Mouse (Mus musculus): ENCODE measurements at regions not wholly inside any gene's neighbourhood (a gene's known extent, or its start where the extent isn't known, plus 50 kb on each side); places are given as distances from the start of the nearest gene placed in this dataset.

GRCm38 (mm10) chr7:69949647-69950121 is 416.9 kb downstream of the Nr2f2 start:
- Histone ChIP-seq H3K27me3 (replicated peaks; ENCODE audit: control insufficient read depth, insufficient read depth, low read length) (no peaks in the 10 kb centered on the region), H3K9ac (ENCODE audit: low read depth, low read length) (no peak overlapping the region), H3K27ac (ENCODE audit: low read depth, low read length) (no peak overlapping the region), H3K4me1 (replicated peaks; ENCODE audit: control insufficient read depth, insufficient read depth, low read length) (no peaks in the 10 kb centered on the region), H3K36me3 (ENCODE audit: control insufficient read depth, insufficient read depth, low read length) (no peaks in the 10 kb centered on the region), H3K9me3 (ENCODE audit: control insufficient read depth, low read length) (no peaks in the 10 kb centered on the region), H3K4me3 (ENCODE audit: low read depth, low read length) (no peak overlapping the region), H3K4me2 (no peak overlapping the region)
- no peak for DNase-seq (ENCODE audit: low spot score)
- no peak for ATAC-seq (replicated peaks; ENCODE audit: low FRiP score)
- WGBS: 72% methylated on average over 10 of the region's 10 CpGs

DNA sequence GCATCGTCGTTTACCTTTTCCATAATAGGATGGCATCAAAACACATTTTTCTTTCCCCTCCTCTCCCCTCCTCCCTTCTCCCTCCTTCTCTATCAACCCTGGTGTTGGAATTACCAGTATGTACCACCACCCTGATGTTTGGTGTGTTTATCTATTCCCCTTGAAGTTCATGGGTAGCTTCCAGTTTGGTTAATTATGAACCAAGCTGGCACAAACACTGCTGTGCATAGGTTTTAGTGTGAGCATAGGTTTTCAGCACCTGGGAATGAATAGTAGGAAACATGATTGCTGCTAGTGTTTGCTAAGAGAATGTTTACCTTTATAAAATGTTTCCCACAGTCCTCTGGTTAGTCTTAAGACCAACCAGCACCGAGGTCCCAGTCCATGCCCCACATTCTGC is 420.1 kb downstream of the Nr2f2 start:
- Histone ChIP-seq H3K9ac (ENCODE audit: low read depth, low read length) (no peak overlapping the region), H3K9me3 (ENCODE audit: control insufficient read depth, low read length) (no peaks in the 10 kb centered on the region), H3K4me2 (no peak overlapping the region), H3K27me3 (replicated peaks; ENCODE audit: control insufficient read depth, insufficient read depth, low read length) (no peaks in the 10 kb centered on the region), H3K4me1 (replicated peaks; ENCODE audit: control insufficient read depth, insufficient read depth, low read length) (no peaks in the 10 kb centered on the region), H3K36me3 (ENCODE audit: control insufficient read depth, insufficient read depth, low read length) (no peaks in the 10 kb centered on the region), H3K4me3 (ENCODE audit: low read depth, low read length) (no peak overlapping the region), H3K27ac (ENCODE audit: low read depth, low read length) (no peak overlapping the region)
- DNase-seq (ENCODE audit: low spot score): no peak
- ATAC-seq (replicated peaks; ENCODE audit: low FRiP score): no peak
- 66% methylated on average over 3 of the region's 3 CpGs for WGBS

GRCm38 (mm10) chr7:69941881-69942280 is 424.7 kb downstream of the Nr2f2 start:
- DNase-seq (ENCODE audit: low spot score) (no peak), ATAC-seq (replicated peaks; ENCODE audit: low FRiP score) (no peak)
- 84% methylated on average over 6 of the region's 6 CpGs for WGBS
- H3K4me1 ChIP-seq (replicated peaks; ENCODE audit: control insufficient read depth, insufficient read depth, low read length): no peaks in the 10 kb centered on the region
- no peak overlapping the region for H3K4me2 ChIP-seq
- no peak overlapping the region for H3K9ac ChIP-seq (ENCODE audit: low read depth, low read length)
- H3K27ac ChIP-seq (ENCODE audit: low read depth, low read length): no peak overlapping the region
- no peaks in the 10 kb centered on the region for H3K9me3 ChIP-seq (ENCODE audit: control insufficient read depth, low read length)
- no peaks in the 10 kb centered on the region for H3K27me3 ChIP-seq (replicated peaks; ENCODE audit: control insufficient read depth, insufficient read depth, low read length)
- no peak overlapping the region for H3K4me3 ChIP-seq (ENCODE audit: low read depth, low read length)
- H3K36me3 ChIP-seq (ENCODE audit: control insufficient read depth, insufficient read depth, low read length): no peaks in the 10 kb centered on the region

DNA sequence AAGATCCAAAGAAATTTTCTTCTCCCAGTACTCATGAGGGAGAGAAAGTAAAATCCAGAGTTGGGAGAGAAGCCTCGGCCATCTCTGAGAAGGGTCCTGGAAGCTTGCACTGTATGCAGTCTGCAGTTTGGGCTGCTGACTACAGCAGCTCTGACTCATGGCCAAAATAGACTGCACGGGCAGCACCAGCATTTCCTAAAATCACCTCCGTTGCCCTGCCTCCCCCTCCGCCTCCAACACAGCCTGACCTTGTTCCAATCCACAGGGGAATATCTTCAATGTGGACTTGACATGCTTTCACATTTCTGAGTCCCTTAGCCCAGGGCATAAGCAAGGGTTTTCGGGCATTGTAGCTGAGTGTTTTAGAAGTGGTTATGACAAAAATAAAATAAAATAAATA is 441.3 kb downstream of the Nr2f2 start:
- Histone ChIP-seq H3K9me3 (ENCODE audit: control insufficient read depth, low read length) (no peaks in the 10 kb centered on the region), H3K9ac (ENCODE audit: low read depth, low read length) (no peak overlapping the region), H3K4me3 (ENCODE audit: low read depth, low read length) (no peak overlapping the region), H3K4me1 (replicated peaks; ENCODE audit: control insufficient read depth, insufficient read depth, low read length) (no peaks in the 10 kb centered on the region), H3K27me3 (replicated peaks; ENCODE audit: control insufficient read depth, insufficient read depth, low read length) (no peaks in the 10 kb centered on the region), H3K27ac (ENCODE audit: low read depth, low read length) (no peak overlapping the region), H3K36me3 (ENCODE audit: control insufficient read depth, insufficient read depth, low read length) (no peaks in the 10 kb centered on the region), H3K4me2 (no peak overlapping the region)
- ATAC-seq (replicated peaks; ENCODE audit: low FRiP score) (no peak), DNase-seq (ENCODE audit: low spot score) (no peak)
- WGBS: 93% methylated on average over 5 of the region's 5 CpGs

DNA sequence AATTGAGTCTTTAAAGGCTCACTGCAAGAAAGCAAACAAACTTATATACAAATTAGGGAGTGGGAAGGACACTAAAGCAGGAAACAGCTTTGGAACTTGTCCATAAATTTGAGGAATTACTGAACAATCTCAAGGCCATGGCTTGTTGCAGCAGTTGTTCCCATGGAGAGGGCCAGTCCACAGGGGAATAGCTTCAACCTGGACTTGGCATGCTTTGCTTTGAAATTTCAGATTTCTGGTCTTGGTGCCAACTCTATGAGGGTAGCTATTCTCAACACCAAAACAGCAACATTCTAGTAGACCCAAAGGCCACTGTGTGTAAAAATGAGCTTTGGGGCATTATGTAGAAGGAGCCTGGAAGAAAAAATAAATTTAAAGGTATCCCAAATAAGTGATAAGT is 442.0 kb downstream of the Nr2f2 start:
- Histone ChIP-seq H3K36me3 (ENCODE audit: control insufficient read depth, insufficient read depth, low read length) (no peaks in the 10 kb centered on the region), H3K9me3 (ENCODE audit: control insufficient read depth, low read length) (no peaks in the 10 kb centered on the region), H3K27me3 (replicated peaks; ENCODE audit: control insufficient read depth, insufficient read depth, low read length) (no peaks in the 10 kb centered on the region), H3K4me1 (replicated peaks; ENCODE audit: control insufficient read depth, insufficient read depth, low read length) (no peaks in the 10 kb centered on the region), H3K27ac (ENCODE audit: low read depth, low read length) (no peak overlapping the region), H3K9ac (ENCODE audit: low read depth, low read length) (no peak overlapping the region), H3K4me3 (ENCODE audit: low read depth, low read length) (no peak overlapping the region), H3K4me2 (no peak overlapping the region)
- ATAC-seq (replicated peaks; ENCODE audit: low FRiP score) (no peak), DNase-seq (ENCODE audit: low spot score) (no peak)

DNA sequence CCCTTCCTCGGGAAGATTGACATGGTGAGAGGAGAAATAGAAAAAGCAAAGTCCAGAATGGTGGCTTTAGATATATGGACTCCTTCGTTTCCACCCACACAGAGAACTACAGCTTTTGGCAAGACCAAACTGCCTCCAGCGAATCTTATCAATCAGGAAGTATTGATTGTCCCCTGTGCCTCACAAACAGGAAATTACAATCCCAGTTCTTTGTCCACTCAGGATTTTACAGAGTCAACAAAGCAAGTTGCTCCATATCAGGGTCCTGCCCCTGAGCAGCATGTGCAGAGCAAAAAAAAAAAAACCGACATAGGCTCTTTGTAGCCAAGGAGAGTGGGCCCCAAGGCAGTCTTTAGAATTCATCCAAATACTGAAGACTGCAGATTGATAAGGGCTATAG is 454.8 kb downstream of the Nr2f2 start:
- Histone ChIP-seq H3K36me3 (ENCODE audit: control insufficient read depth, insufficient read depth, low read length) (no peaks in the 10 kb centered on the region), H3K27me3 (replicated peaks; ENCODE audit: control insufficient read depth, insufficient read depth, low read length) (no peaks in the 10 kb centered on the region), H3K27ac (ENCODE audit: low read depth, low read length) (no peak overlapping the region), H3K4me3 (ENCODE audit: low read depth, low read length) (no peak overlapping the region), H3K9ac (ENCODE audit: low read depth, low read length) (no peak overlapping the region), H3K4me2 (no peak overlapping the region), H3K4me1 (replicated peaks; ENCODE audit: control insufficient read depth, insufficient read depth, low read length) (no peaks in the 10 kb centered on the region), H3K9me3 (ENCODE audit: control insufficient read depth, low read length) (no peaks in the 10 kb centered on the region)
- DNase-seq (ENCODE audit: low spot score): no peak
- peak; percentile 34; the same call in 1 of the 2 replicates for ATAC-seq (replicated peaks; ENCODE audit: low FRiP score)
- WGBS: 37% methylated on average over 4 of the region's 4 CpGs

GRCm38 (mm10) chr7:69890503-69891061 is 476.0 kb downstream of the Nr2f2 start:
- Histone ChIP-seq H3K9me3 (ENCODE audit: control insufficient read depth, low read length) (no peaks in the 10 kb centered on the region), H3K9ac (ENCODE audit: low read depth, low read length) (no peak overlapping the region), H3K27me3 (replicated peaks; ENCODE audit: control insufficient read depth, insufficient read depth, low read length) (no peaks in the 10 kb centered on the region), H3K4me3 (ENCODE audit: low read depth, low read length) (no peak overlapping the region), H3K4me2 (no peak overlapping the region), H3K27ac (ENCODE audit: low read depth, low read length) (no peak overlapping the region), H3K4me1 (replicated peaks; ENCODE audit: control insufficient read depth, insufficient read depth, low read length) (no peaks in the 10 kb centered on the region), H3K36me3 (ENCODE audit: control insufficient read depth, insufficient read depth, low read length) (no peaks in the 10 kb centered on the region)
- DNase-seq (ENCODE audit: low spot score) (no peak), ATAC-seq (replicated peaks; ENCODE audit: low FRiP score) (no peak)
- 67% methylated on average over 9 of the region's 9 CpGs for WGBS

DNA sequence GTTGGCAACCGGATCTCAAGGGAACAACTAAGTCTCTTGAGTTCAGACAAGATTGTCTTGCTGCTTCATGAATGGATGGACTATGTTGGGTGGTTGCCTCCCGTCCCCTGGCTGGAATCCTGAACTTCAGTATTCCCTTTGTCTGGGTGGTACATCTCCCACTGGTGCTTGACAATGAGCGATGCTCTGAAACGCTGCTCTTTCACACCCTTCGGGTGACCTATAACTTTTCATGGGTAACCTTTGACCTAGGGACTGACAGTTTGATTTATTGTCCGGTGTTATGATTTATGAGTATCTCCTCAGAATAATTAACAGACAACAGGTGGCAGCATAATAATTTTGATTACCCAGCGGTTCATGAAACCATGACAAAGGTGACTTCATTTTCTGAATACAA is 478.3 kb downstream of the Nr2f2 start:
- H3K27ac ChIP-seq (ENCODE audit: low read depth, low read length): no peak overlapping the region
- H3K36me3 ChIP-seq (ENCODE audit: control insufficient read depth, insufficient read depth, low read length): no peaks in the 10 kb centered on the region
- no peak overlapping the region for H3K9ac ChIP-seq (ENCODE audit: low read depth, low read length)
- H3K4me1 ChIP-seq (replicated peaks; ENCODE audit: control insufficient read depth, insufficient read depth, low read length): no peaks in the 10 kb centered on the region
- no peak for DNase-seq (ENCODE audit: low spot score)
- no peak overlapping the region for H3K4me3 ChIP-seq (ENCODE audit: low read depth, low read length)
- no peak for ATAC-seq (replicated peaks; ENCODE audit: low FRiP score)
- no peak overlapping the region for H3K4me2 ChIP-seq
- no peaks in the 10 kb centered on the region for H3K9me3 ChIP-seq (ENCODE audit: control insufficient read depth, low read length)
- 82% methylated on average over 7 of the region's 7 CpGs for WGBS
- H3K27me3 ChIP-seq (replicated peaks; ENCODE audit: control insufficient read depth, insufficient read depth, low read length): no peaks in the 10 kb centered on the region

GRCm38 (mm10) chr7:69877031-69877430 is 489.5 kb downstream of the Nr2f2 start:
- no peak overlapping the region for H3K27ac ChIP-seq (ENCODE audit: low read depth, low read length)

More at GRCm38 (mm10) chr7:69877031-69877430, 489.5 kb downstream of the Nr2f2 start:
- Histone ChIP-seq H3K9ac (ENCODE audit: low read depth, low read length) (no peak overlapping the region), H3K9me3 (ENCODE audit: control insufficient read depth, low read length) (no peaks in the 10 kb centered on the region), H3K4me3 (ENCODE audit: low read depth, low read length) (no peak overlapping the region), H3K36me3 (ENCODE audit: control insufficient read depth, insufficient read depth, low read length) (no peaks in the 10 kb centered on the region), H3K4me1 (replicated peaks; ENCODE audit: control insufficient read depth, insufficient read depth, low read length) (no peaks in the 10 kb centered on the region), H3K27me3 (replicated peaks; ENCODE audit: control insufficient read depth, insufficient read depth, low read length) (no peaks in the 10 kb centered on the region), H3K4me2 (no peak overlapping the region)
- ATAC-seq (replicated peaks; ENCODE audit: low FRiP score): no peak
- no peak for DNase-seq (ENCODE audit: low spot score)
